Mouse (Mus musculus): ENCODE measurements around the gene Idh3a.

The Idh3a gene

DNA sequence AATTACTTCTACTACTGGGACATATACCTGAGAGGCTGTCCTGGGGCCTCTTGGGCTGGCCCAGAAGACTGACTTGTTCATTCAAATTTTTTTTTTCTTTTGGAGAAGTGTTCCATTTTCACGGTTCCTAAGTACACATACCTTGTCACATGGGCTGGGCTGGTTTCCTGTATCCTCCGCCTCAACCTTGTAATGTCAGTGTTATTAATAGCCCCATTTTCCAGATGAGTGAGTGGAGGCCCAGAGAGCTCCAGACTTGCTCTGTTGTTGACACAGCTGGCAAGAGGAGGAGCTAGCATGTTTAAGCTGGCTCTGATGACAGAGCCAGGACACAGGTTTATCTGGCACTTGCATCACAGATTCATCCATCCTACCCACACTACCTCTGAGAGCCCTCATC is 61.3 kb downstream of the Idh3a start:
- DNase-seq (ENCODE audit: extremely low spot score): no peak

DNA sequence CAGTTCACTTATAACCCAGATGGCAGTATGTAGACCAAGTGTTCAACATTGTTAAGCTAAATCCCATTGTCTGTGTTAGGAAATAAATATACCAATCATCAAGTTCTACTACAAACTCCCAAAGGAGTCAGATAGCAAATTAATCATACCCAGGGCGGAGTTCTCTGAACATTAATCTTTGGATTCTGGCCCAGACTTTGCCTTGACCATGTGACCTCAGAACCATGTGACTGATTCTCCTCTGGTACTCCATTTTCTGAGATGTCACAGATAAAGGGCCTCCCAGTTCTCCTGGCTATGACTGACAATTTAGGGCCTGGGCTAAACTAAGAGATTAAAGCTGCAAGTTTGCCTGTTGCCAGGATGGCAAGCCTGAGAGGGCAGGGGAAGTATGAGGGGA is 63.2 kb downstream of the Idh3a start:
- DNase-seq (ENCODE audit: extremely low spot score): no peak

GRCm38 (mm10) chr9:54652778-54653177 is 66.6 kb downstream of the Idh3a start:
- no peak for DNase-seq (ENCODE audit: extremely low spot score)

Data from embryo, embryonic 9.5 days (tissue).